Mouse (Mus musculus) limb, embryonic 10.5 days (tissue): ENCODE data around the gene Rhob. TPM values are rescaled to one million over a fixed set of nuclear protein-coding genes. Genes with fewer than 3 reads are reported as not detected.

ENCODE experiments used
- DNase-seq: peaks from one replicate; pipeline ENCODE4 v3.0.0-alpha.2; 2017; ENCODE audit warnings: low spot score
- H3K27ac ChIP-seq: fragments of 300-500 bp; sonication (generic); 2 replicates; pipeline ENCODE4 v1.5.1; 2016; ENCODE audit warnings: mild to moderate bottlenecking
- H3K27me3 ChIP-seq: fragments of 300-500 bp; sonication (generic); 2 replicates; pipeline ENCODE4 v1.6.1; 2016; ENCODE audit warnings: low read depth, mild to moderate bottlenecking; ENCODE audit not compliant: poor library complexity, severe bottlenecking
- H3K36me3 ChIP-seq: fragments of 300-500 bp; sonication (generic); 2 replicates; pipeline ENCODE4 v1.6.1; 2016; ENCODE audit warnings: mild to moderate bottlenecking, moderate library complexity
- H3K4me1 ChIP-seq: fragments of 300-500 bp; sonication (generic); 2 replicates; pipeline ENCODE4 v1.6.1; 2016
- H3K4me3 ChIP-seq: fragments of 300-500 bp; sonication (generic); 2 replicates; pipeline ENCODE4 v1.5.1; 2016; ENCODE audit warnings: mild to moderate bottlenecking, moderate library complexity
- H3K9me3 ChIP-seq: fragments of 300-500 bp; sonication (generic); replicated peaks from 2 replicates; pipeline ENCODE4 v1.6.1; 2016; ENCODE audit warnings: mild to moderate bottlenecking
- WGBS: fragments of 180-500 bp; shearing (Covaris S2); methylation state at CpG from one replicate; pipeline ENCODE4 v1.1.7; 2016; 5-methylcytosine and 5-hydroxymethylcytosine counted together
- polyA plus RNA-seq: library from polyadenylated mRNA; unstranded; fragments of >200 nt; fragmentation: Nextera tagmentation; extraction: Ambion mirVana; gene quantifications from 2 replicates; pipeline ENCODE4 v1.2.1, GENCODE M21; 2016

Gene Rhob
- polyA plus RNA-seq, 1 experiment from 2014 or later = 14.7 TPM

GRCm38 (mm10) chr12:8500597-8501570 is 1.1 kb upstream of the Rhob start:
- Histone ChIP-seq H3K36me3 (no peaks in the 10 kb centered on the region), H3K4me1 (peaks cover 48% of the 10 kb centered on the region), H3K27me3 (no peaks in the 10 kb centered on the region), H3K27ac (peak overlapping the region; percentile 98), H3K9me3 (no peaks in the 10 kb centered on the region), H3K4me3 (peak overlapping the region; percentile 88)
- DNase-seq = peak; percentile 50
- 53% methylated on average over 17 of the region's 17 CpGs for WGBS

- under 1% methylated on average over 99 of the region's 99 CpGs for WGBS
- no peaks in the 10 kb centered on the region for H3K27me3 ChIP-seq
- H3K9me3 ChIP-seq = no peaks in the 10 kb centered on the region
These were observed 573 bp downstream of the Rhob start for GRCm38 (mm10) chr12:8499001-8499870.

GRCm38 (mm10) chr12:8498591-8499000 is 1.2 kb downstream of the Rhob start:
- H3K27me3 ChIP-seq = no peaks in the 10 kb centered on the region
- peaks cover 51% of the 10 kb centered on the region for H3K4me1 ChIP-seq
- 2% methylated on average over 13 of the region's 13 CpGs for WGBS
- no peaks in the 10 kb centered on the region for H3K36me3 ChIP-seq
- H3K4me3 ChIP-seq = peak overlapping the region; percentile 88
- H3K27ac ChIP-seq = peak overlapping the region; percentile 98
- no peaks in the 10 kb centered on the region for H3K9me3 ChIP-seq
- peak; percentile 56 for DNase-seq

More at GRCm38 (mm10) chr12:8499001-8499870, 573 bp downstream of the Rhob start:
- H3K27ac ChIP-seq = peak overlapping the region; percentile 98
- peak; percentile 76 for DNase-seq
- peaks cover 51% of the 10 kb centered on the region for H3K4me1 ChIP-seq
- H3K4me3 ChIP-seq = peak overlapping the region; percentile 88
- H3K36me3 ChIP-seq = no peaks in the 10 kb centered on the region

DNA sequence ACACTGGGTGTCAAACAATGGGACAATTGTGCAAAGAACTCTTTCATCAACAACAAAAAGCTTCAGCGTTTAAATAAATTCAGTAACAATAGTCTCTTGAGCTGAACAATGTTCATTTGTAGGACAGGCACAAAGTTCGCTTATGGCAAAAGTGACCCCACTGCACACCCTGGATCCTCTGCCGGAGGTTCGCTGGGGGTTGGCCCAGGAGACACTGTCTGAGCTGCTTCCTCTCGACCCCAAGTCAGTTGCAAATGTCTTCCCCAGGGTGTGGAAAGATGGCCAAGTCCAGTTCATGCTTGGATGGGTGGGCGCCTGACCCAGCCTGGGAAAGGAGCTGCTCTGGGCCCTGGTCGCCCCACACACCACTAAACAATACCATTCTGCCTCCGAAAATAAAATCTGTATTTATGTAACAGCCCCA is 1.6 kb downstream of the Rhob start:
- Histone ChIP-seq H3K4me3 (peak overlapping the region; percentile 88), H3K36me3 (no peaks in the 10 kb centered on the region), H3K27ac (peak overlapping the region; percentile 98; the same call in 1 of the 2 replicates), H3K4me1 (peaks cover 51% of the 10 kb centered on the region), H3K9me3 (no peaks in the 10 kb centered on the region), H3K27me3 (no peaks in the 10 kb centered on the region)
- peak; percentile 40 for DNase-seq
- whole genome bisulfite sequencing = 29% methylated on average over 8 of the region's 8 CpGs

GRCm38 (mm10) chr12:8497314-8497706 is 2.5 kb downstream of the Rhob start:
- 15% methylated on average over 2 of the region's 2 CpGs for WGBS
- Histone ChIP-seq H3K36me3 (no peaks in the 10 kb centered on the region), H3K4me1 (peaks cover 51% of the 10 kb centered on the region)

DNA sequence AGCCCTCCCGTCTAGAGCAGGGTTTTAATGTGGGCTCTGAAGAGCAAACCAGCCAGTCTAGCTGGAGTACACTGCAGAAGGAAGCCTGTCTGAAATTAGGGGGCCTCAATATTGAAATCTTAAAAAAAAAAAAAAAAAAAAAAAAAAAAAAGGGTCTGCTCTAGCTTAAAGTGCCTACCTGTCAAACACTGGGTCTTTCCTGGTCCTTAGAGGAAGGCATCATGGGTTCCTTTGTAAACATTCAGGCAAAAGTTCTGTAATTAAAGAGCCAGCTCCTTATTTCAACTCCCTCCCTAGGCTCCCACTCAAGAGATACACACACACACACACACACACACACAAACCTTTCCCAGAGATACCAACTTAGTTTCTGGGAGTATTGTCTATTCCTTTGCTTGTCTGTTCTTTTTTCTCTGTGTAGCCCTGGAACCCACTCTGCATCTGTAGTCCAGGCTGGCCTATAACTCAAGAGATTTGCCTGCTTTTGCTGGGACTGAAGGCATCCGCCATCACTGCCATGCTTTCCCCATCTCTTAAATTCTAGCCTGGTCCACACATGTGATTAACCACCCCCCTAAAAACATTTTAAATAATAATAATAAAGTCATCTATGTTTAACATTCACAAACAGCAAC is 3.0 kb downstream of the Rhob start:
- peaks cover 51% of the 10 kb centered on the region for H3K4me1 ChIP-seq
- H3K36me3 ChIP-seq = no peaks in the 10 kb centered on the region
- 40% methylated on average over 2 of the region's 2 CpGs for WGBS
- peak overlapping the region; percentile 17; the same call in 1 of the 2 replicates for H3K4me3 ChIP-seq
- no peak overlapping the region for H3K27ac ChIP-seq
- H3K9me3 ChIP-seq = no peaks in the 10 kb centered on the region
- no peak for DNase-seq
- no peaks in the 10 kb centered on the region for H3K27me3 ChIP-seq

More at GRCm38 (mm10) chr12:8497314-8497706, 2.5 kb downstream of the Rhob start:
- no peaks in the 10 kb centered on the region for H3K27me3 ChIP-seq
- DNase-seq = no peak
- no peak overlapping the region for H3K4me3 ChIP-seq
- H3K9me3 ChIP-seq = no peaks in the 10 kb centered on the region
- no peak overlapping the region for H3K27ac ChIP-seq

DNA sequence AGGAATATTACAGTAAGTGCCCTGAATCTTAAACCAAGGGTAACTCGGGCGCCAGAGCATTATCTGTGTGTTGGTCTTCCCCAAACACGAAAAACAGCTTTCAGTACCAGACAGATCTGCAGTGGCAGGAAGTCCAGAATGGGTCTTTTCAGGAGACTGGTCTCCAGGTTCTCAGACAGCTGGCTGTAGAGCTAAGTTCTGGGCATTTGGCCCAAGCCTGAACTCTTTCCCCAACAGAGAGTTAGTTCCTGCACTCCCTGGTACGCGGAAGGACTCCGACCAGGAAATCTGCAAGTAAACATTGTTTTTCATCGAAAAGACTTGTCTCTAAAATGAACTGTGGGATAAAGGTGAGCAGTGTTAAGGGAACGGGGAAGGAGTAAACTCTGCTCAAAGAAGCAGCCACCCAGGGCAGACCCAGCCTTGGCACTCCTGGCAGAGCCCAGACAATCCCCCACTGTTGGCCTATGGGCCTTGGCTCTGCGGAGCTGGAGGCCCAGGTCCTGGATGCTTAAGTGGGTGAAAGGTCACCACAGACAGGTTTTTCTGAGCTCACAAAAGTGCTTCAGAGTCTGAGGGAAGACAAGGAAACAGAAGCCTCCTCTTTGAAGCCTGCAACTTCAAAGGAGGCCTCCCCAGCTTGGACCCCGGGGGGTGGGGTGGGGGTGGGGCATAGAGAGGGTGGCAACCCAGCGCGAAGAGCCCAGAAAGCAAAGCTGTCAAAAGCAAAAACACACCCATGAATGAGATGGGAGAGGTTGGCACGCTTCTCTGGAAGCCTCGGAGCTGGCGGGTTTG is 3.7 kb downstream of the Rhob start:
- DNase-seq = peak; percentile 50
- H3K36me3 ChIP-seq = no peaks in the 10 kb centered on the region
- whole genome bisulfite sequencing = 21% methylated on average over 15 of the region's 15 CpGs
- H3K4me3 ChIP-seq = peak overlapping the region; percentile 17; the same call in 1 of the 2 replicates
- H3K27ac ChIP-seq = peak overlapping the region; percentile 67
- peaks cover 49% of the 10 kb centered on the region for H3K4me1 ChIP-seq
- no peaks in the 10 kb centered on the region for H3K9me3 ChIP-seq
- H3K27me3 ChIP-seq = no peaks in the 10 kb centered on the region

GRCm38 (mm10) chr12:8494675-8495074 is 5.1 kb downstream of the Rhob start:
- Histone ChIP-seq H3K27me3 (no peaks in the 10 kb centered on the region), H3K27ac (no peak overlapping the region), H3K36me3 (no peaks in the 10 kb centered on the region), H3K4me1 (peaks cover 39% of the 10 kb centered on the region), H3K9me3 (no peaks in the 10 kb centered on the region), H3K4me3 (no peak overlapping the region)
- no peak for DNase-seq
- 85% methylated on average over 3 of the region's 3 CpGs for WGBS

DNA sequence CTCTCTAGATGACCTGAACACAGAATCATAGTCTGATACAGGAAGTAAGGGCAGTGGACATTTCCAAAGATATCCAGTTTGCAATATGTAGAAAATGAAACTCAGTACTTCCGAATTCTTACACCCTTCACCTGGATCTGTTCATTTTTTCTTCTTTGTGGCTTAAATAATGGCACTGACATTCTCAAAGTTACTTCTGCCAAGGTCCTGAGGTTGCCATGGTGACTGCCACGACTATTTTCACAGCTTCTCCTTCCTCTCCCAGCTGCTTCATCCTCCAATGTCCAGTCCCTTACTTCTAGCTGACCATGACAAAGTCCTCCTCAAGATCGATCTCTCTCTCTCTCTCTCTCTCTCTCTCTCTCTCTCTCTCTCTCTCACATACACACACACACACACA is 6.4 kb downstream of the Rhob start:
- DNase-seq = no peak
- Histone ChIP-seq H3K9me3 (no peaks in the 10 kb centered on the region), H3K27me3 (no peaks in the 10 kb centered on the region), H3K4me3 (no peak overlapping the region), H3K36me3 (no peaks in the 10 kb centered on the region), H3K27ac (no peak overlapping the region), H3K4me1 (peaks cover 27% of the 10 kb centered on the region)
- 72% methylated on average over 3 of the region's 3 CpGs for WGBS

- no peak for DNase-seq
- H3K4me1 ChIP-seq = no peaks in the 10 kb centered on the region
- WGBS = 82% methylated on average over 4 of the region's 4 CpGs
- no peaks in the 10 kb centered on the region for H3K36me3 ChIP-seq
- no peak overlapping the region for H3K27ac ChIP-seq
- no peak overlapping the region for H3K4me3 ChIP-seq
- no peaks in the 10 kb centered on the region for H3K27me3 ChIP-seq
- H3K9me3 ChIP-seq = no peaks in the 10 kb centered on the region
These were observed 10.7 kb downstream of the Rhob start for GRCm38 (mm10) chr12:8489098-8489497.

GRCm38 (mm10) chr12:8488652-8488980 is 11.2 kb downstream of the Rhob start:
- DNase-seq = no peak
- Histone ChIP-seq H3K36me3 (no peaks in the 10 kb centered on the region), H3K9me3 (no peaks in the 10 kb centered on the region), H3K27me3 (no peaks in the 10 kb centered on the region), H3K4me3 (no peak overlapping the region), H3K4me1 (no peaks in the 10 kb centered on the region), H3K27ac (0 out of 2 replicates have a peak overlapping the region, but pooled peaks have one; percentile 0)
- 91% methylated on average over 4 of the region's 4 CpGs for WGBS
